Mouse (Mus musculus) adrenal gland, postnatal 14 days (tissue): ENCODE measurements at regions not wholly inside any gene's neighbourhood (a gene's known extent, or its start where the extent isn't known, plus 50 kb on each side); places are given as distances from the start of the nearest gene placed in this dataset.
"Not testable (repeated sequence)": the region's sequence is repeated elsewhere in the genome, so short reads cannot be mapped to it uniquely, and the experiment has no call there.

Experiments
- DNase-seq: peaks from one replicate; pipeline ENCODE4 v3.0.0; 2021; ENCODE audit warnings: mixed read lengths

- not testable (repeated sequence) for DNase-seq
Observed at GRCm38 (mm10) chr13:10855947-10856561, 495.4 kb upstream of the Chrm3 start.

GRCm38 (mm10) chr13:10845212-10845611 lies 484.6 kb upstream of the Chrm3 start:
- no peak for DNase-seq

- DNase-seq, result no peak
Observed at GRCm38 (mm10) chr13:10799351-10799913, 438.8 kb upstream of the Chrm3 start.
